Mouse (Mus musculus): ENCODE data around the gene Fgfr2.

Gene Fgfr2

DNA sequence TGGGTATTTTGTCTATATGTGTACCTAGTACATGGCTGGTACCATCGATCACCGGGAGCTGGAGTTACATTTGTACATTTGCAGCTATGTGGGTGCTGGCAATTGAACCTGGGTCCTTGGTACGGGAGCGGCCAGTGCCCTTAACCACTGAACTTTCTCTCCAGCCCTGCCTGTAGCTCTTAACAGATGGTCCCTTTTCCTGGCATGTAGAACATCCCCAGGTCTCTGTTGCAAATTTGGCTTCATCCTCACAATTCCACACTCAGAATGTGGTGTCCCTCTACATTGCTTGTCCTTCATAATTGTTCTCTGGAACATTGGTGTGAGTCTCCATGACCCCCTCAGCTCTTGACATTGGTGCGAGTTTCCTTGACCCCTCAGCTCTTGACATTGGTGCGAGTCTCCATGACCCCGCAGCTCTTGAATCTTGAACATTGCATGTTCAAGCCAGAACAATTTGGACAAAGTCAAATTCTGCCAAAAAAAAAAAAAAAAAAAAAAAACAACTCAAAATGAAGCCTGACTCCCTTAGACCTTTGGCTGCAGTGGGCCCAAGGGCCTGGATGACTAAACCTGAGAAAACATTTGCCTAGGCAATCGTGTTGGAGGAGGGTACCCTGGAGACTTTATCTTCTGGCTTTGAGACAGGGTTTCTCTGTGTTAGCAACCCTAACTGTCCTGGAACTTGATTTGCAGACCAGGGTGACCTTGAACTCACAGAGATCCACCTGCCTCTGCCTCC lies 816.3 kb downstream of the Fgfr2 start:
- DNase-seq (ENCODE audit: low spot score in 2 of 2), result no peak

DNA sequence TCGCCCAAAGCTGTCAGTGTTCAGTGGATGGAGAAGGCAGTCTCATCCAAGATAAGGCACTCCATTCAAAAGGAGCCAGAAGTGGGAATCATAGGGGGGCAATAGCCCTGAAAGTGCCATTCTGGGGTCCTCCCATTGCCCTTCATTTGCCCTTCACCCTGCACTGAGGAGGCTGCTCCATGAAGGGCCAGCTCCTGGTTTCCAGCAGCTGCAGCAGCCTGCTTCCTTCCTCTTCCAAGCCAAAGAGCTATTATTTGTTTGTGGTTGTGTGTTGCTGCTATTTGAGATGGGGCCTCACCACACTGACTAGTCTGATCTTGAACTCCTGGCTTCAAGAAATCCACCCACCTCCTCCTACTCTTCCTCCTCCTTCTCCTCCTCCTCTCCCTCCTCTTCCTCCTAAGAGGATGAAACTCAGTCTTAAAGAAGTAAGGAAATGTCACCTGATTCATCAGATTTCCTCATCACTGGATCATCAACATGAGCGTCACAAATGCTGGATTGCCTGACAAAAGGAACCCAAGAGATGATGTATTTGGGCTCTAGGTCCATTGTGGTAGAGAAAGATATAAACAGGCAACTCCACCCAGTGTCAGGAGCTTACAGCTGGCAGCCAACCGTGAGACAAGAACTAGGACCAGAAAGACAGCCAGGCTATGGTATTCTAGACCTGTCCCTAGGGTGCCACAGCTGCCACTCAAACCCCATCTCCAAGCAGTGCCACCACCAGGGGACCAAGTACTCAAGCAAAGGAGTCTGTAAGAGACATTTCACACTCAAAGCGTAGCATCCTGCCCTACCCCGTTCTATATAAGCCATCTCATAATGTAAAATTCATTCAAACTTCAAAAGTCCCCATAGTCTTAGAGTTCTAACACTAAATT lies 817.4 kb downstream of the Fgfr2 start:
- DNase-seq (ENCODE audit: low spot score in 2 of 2), result no peak

DNA sequence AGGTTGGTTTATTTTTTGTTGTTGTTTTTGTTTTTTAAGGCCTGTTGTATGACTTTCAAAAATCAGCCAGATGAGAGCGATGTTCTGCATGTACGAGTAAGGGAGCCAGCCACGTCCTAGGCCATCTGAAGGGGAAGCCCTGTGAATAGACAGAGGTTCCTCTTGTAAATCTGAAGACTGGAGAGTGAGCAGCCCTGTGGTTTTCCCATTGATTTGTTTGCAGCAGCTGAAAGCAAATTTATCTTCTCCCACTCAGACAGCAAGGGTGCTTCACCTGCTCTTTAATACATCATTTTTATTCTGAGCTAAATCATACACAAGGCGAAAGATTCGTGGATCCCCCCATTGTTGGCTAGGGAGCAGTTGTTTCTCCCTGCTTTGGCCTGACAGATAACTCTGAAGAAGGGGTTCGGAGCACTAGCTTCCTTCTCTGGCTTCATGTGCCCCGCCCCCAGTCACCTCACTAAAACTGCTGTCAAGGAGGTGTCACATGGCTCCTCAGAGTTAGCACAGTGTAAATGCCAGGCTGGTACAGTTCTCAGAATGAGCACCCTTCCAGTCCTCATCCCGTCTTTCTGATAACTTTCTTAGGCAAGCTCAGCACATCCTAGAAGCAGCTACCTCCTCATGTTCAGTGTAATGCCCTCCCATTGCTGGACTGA lies 818.6 kb downstream of the Fgfr2 start:
- no peak for DNase-seq (ENCODE audit: low spot score in 2 of 2)

DNA sequence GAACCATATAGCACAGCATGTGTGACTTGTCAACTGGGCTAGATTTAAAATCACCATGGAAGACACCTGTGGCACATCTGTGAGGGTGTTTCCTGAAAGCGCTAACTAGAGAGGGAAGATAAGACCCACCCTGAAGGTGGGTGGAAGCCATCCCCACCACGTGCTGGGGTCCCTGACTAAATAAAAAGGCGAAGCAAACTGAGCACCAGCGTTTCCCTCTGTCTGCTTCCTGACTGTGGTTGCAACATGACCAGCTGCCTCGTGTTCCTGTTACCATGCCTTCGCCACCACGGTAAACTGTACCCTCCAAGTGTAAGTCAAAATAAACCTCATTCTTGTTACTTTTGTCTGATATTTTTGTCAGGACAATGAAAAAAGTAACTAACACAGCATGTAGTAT lies 819.2 kb downstream of the Fgfr2 start:
- DNase-seq (ENCODE audit: low spot score in 2 of 2), result no peak

DNA sequence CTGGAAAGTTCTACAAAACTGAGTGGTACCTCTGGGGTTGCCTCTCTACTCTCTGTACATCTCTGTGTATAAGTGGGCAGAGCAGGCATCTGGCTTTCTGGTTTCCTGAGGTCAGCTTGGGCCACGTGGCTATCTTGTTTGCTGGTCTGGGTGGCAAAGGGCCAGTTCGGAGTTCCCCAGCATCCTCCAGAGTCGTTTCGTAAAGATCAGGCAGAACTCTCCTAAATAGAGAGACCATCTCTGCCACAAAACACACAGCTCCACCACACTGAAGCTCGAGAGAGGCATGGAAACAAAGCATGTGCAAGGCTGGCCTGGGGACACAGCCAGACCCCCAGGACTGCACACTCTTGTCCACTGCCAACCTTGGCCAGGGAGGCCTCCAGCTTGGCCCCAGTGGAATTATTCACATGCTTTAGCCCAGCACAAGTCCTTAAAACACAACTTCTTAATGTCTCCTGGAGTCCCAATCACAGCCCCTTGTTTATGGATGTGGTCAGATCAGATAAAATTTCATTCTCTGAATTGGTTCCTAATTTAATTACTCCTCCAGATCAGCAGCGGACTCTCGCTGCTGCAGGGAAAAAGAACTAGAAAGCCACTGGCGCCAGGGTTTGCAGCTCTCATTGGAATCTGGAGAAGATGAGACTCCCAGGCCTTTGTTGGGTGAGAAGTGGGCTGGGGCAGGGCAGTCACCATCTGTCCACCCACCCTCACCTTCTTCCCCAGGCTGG lies 820.5 kb downstream of the Fgfr2 start:
- DNase-seq (ENCODE audit: low spot score in 2 of 2), result no peak

DNA sequence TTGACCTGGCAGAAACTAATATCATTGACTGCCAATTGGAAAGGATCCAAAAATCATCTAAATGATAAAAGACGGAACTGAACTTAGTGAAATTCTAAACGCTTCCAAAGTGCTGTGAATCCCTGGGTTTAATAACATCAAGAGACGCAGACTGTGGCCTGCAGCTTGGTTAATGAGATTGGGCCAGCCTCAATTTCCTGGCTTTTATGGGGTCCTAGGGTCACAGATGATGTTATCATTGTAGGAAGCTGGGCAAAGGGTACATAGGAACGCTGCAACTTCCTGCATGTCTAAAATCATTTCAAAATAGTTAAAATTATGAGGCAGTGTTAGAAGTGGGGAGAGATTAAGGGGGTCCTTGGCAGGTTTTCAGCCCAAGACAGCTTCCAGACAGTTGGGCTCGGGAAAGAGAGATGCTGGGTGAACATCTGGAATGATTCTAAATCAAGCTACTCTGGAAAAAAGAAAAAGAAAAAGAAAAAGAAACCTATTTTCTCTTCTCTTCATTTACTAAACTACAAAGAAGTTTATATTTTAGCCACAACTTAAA lies 823.4 kb downstream of the Fgfr2 start:
- DNase-seq (ENCODE audit: low spot score in 2 of 2), result no peak

DNA sequence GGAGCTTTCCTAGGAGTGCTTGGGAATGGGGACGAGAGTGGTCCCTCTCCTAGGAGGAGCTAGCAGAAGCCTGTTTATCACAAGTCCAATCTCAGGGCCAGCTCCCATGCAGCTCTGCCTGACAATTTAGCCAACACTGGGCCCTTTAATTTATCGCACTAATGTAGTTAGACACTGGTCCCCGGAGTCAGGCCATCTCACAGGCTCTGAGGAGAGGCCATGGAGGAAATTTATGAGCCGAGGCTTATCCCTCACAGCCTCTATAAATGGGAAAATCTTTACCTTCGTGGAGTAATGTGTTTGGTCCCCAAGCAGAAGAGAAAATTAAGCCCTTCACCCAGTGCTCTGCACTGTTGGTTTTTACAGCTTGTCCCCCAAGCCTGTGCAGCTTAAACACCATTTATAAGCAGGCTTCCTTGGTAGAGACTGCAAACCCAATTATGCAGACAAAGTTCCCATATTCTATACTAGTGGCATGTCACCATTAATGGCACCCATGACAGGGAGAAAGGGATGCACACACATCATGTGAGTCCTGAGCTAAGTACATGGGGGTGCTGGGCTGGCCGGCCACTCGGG lies 824.6 kb downstream of the Fgfr2 start:
- DNase-seq (ENCODE audit: low spot score in 2 of 2), result no peak

DNA sequence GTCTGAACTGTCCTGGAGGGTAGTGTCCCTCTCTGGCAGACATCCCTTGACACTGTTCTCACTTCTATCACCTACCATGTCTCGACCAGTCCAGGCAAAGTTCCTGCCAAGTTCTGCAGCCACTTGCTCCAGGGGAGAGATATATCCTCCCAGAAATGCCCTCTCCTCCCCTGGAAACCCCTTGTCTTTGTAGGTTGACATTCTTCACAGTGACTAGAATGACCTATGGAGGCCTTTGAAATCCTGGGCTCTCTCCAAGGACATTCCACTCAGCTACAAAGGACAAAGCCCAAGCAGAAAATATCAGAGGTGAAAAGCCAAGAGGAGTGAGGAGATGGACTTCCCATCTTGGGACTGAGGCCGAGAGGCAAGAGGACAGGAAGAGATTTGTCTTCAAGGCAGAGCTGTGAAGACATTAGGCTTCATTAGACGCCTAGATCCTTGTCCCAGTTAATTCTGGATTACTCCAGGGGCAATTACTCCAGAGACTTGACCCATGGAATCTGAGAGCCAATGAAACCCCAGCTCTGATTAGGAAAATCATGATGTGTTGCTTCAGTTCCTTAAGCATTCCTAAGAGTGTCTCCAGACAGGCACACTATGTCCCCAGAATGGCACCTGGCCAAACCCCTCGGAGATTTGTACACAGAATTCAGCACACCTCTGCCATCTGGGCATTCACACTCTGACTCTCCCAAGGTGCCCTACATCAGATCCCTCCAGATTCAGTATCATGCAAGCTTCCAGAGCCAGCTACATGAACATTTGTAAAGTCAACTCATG lies 826.3 kb downstream of the Fgfr2 start:
- no peak for DNase-seq (ENCODE audit: low spot score in 2 of 2)

DNA sequence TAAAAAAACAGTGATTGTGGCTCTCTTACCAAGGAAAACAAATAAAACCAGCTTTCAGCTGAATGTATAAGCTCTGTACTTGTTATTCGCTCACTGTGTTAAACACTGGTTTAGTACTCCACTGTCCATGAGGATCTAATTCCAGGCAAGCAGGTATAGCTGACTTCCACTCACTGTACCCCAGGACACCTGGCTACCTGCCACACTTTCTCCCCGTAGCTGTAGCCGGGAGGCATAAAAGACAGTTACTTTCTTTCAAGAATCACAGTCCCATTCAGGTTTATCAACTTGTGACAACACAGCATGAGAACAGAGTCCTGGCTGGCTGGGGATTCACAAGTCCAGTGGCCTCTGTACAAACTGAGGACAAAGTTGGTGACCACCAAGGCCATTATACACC lies 827.0 kb downstream of the Fgfr2 start:
- DNase-seq (ENCODE audit: low spot score in 2 of 2), result no peak

DNA sequence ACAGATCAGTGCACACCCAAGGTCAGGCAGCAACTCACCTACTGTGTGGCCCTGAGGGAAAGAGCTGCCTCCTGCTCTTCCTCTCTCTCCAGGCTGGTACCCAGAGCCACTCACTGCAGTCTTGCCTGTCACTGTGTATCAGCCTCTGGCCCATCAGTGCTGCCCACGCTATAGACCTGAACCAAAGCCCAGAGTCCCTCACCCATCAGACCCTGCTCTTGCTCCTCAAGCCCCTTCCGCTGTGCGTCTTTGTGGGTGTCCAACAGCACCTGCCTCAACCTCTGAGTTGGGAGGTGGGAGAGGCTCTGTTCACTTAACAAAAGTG lies 835.8 kb downstream of the Fgfr2 start:
- DNase-seq (ENCODE audit: low spot score in 2 of 2), result no peak

DNA sequence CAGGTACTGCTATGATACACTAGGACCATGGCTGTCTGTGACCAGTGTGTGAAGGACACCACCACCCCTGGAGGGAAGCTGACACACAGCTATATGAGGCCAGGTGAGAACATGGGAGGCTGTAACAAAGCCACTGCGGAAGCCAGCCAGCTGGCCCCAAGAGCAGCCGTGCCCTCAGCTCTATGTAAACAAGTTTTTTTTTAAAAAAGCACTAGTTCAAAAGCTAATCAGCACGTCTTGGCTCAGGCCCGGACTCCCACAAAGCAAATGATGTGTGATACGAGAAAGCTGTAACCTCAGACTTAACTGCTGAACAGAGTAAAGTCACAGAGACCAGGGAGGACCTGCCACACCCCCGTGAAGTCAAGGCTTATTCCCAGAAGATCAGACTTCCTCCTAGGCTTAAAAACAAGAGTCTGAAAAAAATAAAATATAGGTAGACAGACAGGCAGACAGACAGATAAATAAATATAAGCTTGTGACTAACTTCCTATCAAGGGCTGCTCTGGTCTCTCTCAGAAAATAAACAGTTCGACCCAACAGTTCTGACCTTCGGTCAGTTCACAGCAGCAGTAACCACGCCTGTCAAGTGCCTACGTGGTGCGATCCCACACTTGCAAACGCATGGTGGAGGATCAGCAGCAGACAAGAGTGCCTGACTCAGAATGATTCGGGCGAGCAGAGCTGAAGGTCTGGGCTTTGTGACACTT lies 836.4 kb downstream of the Fgfr2 start:
- DNase-seq (ENCODE audit: low spot score in 2 of 2), result no peak

DNA sequence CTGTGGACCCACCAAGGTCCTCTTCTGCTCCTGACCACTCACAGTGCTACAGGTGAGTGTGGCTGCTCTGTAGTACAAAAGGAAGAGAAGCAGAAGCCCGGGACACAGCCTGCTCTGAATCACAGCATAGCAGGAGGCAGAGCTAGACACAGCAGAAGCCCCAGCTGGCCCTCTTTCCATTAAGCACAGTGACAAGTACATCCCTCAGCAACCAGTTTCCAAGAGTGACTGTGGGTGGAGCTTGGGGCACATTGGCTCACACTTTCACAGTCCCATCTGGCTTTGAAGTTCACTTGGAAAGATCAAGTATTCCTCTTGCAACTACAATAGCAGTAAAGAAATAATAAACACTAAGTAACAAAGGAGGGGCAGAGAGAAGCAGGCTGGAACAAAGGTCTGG lies 838.4 kb downstream of the Fgfr2 start:
- DNase-seq (ENCODE audit: low spot score in 2 of 2), result peak; percentile 20 to 32

DNA sequence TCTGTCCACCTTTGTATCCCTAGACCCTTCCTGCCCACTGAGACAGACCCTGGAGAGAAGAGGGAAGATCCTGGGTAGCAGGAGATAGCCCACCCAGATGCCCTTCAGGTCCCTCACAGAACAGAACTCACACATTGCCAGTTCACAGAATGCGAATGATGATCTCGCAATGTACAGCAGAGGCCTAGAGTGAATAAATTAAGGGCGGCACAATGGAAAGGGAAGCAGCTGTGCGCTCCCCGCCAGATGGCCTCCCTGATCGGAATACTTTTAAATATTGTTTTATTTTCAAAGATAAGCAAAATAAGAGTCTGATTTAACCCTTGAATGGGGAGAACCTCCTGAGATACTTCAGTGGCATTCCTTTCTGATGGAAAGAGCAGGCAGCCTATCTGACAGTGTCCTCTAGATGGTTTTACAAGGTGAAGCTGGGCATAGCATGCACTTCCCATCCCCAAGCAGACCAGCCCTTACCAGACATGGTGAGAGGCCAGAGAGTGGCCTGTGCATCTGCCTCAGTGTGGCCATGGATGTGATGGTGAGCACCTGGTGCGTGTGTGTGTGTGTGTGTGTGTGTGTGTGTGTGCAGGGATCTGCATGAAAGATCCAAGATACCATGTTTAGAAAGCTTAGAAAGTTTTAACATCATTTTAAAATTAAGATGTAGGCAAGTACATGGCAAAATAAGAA lies 839.0 kb downstream of the Fgfr2 start:
- DNase-seq (ENCODE audit: low spot score in 2 of 2), result no peak

DNA sequence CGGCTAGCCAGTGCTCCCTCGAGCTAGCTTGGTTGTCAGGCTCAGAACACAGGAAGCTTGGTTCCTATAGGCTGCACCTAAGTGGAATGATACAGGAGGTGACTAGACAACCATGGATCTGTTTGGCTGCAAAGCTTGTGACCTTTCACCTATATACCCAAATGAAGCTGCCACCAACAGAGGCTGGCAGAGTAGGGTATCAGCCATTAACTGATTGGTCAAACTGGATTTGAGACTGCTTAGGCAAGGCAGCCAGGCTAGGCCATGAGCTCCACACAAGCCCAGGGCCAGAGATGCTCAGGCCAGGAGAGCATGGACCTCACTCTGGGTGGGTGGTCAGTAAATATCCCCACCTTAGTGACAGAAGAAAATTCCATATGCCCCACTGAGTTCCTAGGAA lies 840.6 kb downstream of the Fgfr2 start:
- no peak for DNase-seq (ENCODE audit: low spot score in 2 of 2)

DNA sequence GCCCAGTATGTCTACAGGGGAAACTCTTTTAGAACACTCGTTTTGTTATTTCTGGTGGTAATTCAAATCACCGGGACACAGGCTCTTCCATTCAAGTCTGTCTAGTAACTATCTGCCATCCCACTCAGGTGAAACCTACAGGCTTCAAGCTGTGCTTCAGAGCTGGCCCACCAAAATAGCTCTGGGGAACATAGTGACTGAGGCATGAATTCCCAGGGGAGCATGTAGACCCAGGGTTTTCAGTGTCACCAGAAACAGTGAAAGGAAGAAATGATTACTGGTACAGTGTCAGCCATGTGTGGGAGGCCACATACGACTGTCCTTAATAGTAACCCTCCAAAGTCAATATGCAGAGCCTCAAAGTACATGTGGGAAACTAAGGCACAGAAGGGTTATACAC lies 841.0 kb downstream of the Fgfr2 start:
- no peak for DNase-seq (ENCODE audit: low spot score in 2 of 2)

DNA sequence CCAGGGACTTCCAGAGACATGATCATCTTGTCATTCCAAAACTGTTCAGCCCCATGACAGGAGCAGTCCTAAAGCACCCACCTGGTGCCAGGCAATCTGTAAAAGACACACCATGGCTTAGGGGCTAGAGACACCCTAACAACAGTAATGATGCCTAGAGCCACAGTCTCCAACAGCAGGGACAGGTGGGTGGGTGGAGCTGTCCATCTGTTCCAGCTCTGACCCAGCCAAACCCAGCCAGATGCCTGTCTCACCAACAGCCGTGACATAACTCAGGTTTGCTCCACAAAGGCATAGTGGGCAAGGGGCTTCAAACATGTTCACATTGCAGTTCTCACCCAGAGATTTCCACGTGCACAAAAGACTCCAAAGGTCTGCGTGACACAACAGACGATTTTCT lies 841.4 kb downstream of the Fgfr2 start:
- DNase-seq (ENCODE audit: low spot score in 2 of 2), result no peak

DNA sequence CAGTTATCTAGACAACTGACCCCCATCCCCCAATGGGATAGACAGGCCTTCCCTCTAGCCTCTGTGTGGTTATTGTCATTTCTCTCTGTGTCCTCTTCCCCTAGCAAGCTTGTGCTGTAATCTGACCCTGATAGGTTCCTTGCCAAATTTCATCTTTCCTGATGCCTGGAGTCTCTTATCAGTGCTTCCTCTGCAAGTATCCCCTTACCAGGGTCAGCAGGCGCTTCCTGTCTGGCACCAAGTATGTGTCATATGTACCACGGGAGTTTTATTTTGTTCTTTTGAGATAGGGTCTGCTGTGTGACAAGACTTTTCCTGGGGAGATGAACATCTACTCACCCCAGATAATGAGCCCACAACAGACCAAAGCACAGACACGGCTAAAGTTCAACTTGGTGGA lies 844.5 kb downstream of the Fgfr2 start:
- DNase-seq (ENCODE audit: low spot score in 2 of 2), result no peak

DNA sequence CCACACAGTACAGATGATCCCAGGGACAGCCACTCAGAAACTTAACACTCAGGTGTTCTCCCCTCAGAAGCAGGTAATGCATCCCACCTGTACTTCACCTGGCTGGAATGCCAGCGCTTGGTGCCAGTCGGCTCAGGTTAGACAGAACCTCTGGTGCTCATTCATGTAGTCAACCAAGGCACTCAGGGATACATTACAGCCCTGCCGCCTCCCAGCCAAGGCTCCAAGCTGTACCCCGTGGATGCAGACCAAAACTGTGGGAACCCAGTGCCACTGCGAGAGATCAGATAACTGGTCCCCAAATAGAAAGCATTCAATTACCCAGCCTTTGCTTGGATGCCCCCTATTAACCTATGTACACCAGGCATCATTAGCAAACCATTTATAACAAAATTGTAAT lies 846.9 kb downstream of the Fgfr2 start:
- no peak for DNase-seq (ENCODE audit: low spot score in 2 of 2)

DNA sequence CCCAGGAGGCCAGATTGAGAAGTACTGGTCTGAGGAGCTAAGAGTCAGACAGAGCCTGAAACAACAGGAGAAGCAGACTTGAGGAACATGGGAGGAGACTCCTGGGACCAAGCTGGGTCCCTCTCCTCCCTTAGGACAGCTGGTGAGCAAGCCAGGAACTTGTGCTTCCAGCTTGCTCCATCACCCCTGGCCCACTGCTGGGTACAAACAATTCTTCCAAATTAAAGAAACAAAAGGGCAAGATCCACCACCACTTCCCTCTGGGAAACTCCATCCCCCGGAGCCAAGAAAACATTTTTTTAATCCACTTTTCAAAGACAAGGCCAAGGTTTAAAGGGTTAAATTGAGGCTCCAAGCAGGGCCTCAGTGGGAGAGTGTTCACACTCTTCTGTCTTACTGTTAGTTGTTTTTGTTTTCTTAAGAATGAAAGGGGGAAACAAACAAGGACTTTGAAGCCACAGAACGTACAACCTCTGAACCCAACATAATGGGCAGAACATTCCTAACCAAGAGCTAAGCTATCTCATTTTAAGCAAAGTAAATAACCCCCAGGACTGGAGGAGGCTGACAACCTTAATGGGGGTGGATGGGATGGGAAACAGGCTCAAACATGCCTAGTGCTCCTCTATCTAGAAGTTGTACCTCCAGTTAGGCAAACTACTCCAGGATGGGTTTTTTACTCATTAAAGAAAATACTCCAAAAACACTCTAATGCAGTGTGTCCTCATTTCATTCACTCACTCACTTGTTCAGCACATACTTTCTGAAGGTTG lies 849.2 kb downstream of the Fgfr2 start:
- no peak for DNase-seq (ENCODE audit: low spot score in 2 of 2)
